Mouse (Mus musculus) stomach, embryonic 16.5 days (tissue): ENCODE data around the gene Daam1. TPM values are rescaled to one million over a fixed set of nuclear protein-coding genes. Genes with fewer than 3 reads are reported as not detected.

ENCODE experiments used
- ATAC-seq: fragments of 200-750 bp; cut with Nextera tagmentation; 2 replicates; pipeline ENCODE4 v1.8.0; 2017; ENCODE audit warnings: moderate number of reproducible peaks, moderate TSS enrichment; ENCODE audit not compliant: insufficient read depth, low FRiP score
- H3K27ac ChIP-seq: fragments of 300-500 bp; sonication (generic); 2 replicates; pipeline ENCODE4 v1.5.1; 2014; ENCODE audit warnings: low read length
- H3K27me3 ChIP-seq: fragments of 300-500 bp; sonication (generic); 2 replicates; pipeline ENCODE4 v1.6.1; 2014; ENCODE audit warnings: low read length, control low read depth, mixed read lengths; ENCODE audit not compliant: control insufficient read depth, insufficient read depth
- H3K36me3 ChIP-seq: fragments of 300-500 bp; sonication (generic); 2 replicates; pipeline ENCODE4 v1.6.1; 2014; ENCODE audit warnings: low read length; ENCODE audit not compliant: control insufficient read depth, insufficient read depth
- H3K4me1 ChIP-seq: fragments of 300-500 bp; sonication (generic); 2 replicates; pipeline ENCODE4 v1.6.1; 2014; ENCODE audit warnings: low read length, control low read depth, mixed read lengths; ENCODE audit not compliant: control insufficient read depth, insufficient read depth
- H3K4me2 ChIP-seq: fragments of 300-500 bp; sonication (generic); 2 replicates; pipeline ENCODE4 v1.6.1; 2014; ENCODE audit warnings: low read depth, low read length, mixed read lengths
- H3K4me3 ChIP-seq: fragments of 300-500 bp; sonication (generic); replicated peaks from 2 replicates; pipeline ENCODE4 v1.5.1; 2014; ENCODE audit warnings: mild to moderate bottlenecking, low read length
- H3K9ac ChIP-seq: fragments of 300-500 bp; sonication (generic); 2 replicates; pipeline ENCODE4 v1.6.1; 2014; ENCODE audit warnings: low read length
- H3K9me3 ChIP-seq: fragments of 300-500 bp; sonication (generic); replicated peaks from 2 replicates; pipeline ENCODE4 v1.6.1; 2016; ENCODE audit warnings: low read length, control low read depth; ENCODE audit not compliant: control insufficient read depth
- WGBS: fragments of 180-500 bp; shearing (Covaris S2); extraction: QIAGEN DNeasy Blood & Tissue Kit; methylation state at CpG from one replicate; pipeline ENCODE4 v1.1.7; 2014; 5-methylcytosine and 5-hydroxymethylcytosine counted together
- polyA plus RNA-seq: library from polyadenylated mRNA; unstranded; fragments of >200 nt; fragmentation: Nextera tagmentation; extraction: Ambion mirVana; gene quantifications from 2 replicates; pipeline ENCODE4 v1.2.1, GENCODE M21; 2015

The Daam1 gene
- polyA plus RNA-seq, 1 experiment from 2014 or later = 13.2 TPM

DNA sequence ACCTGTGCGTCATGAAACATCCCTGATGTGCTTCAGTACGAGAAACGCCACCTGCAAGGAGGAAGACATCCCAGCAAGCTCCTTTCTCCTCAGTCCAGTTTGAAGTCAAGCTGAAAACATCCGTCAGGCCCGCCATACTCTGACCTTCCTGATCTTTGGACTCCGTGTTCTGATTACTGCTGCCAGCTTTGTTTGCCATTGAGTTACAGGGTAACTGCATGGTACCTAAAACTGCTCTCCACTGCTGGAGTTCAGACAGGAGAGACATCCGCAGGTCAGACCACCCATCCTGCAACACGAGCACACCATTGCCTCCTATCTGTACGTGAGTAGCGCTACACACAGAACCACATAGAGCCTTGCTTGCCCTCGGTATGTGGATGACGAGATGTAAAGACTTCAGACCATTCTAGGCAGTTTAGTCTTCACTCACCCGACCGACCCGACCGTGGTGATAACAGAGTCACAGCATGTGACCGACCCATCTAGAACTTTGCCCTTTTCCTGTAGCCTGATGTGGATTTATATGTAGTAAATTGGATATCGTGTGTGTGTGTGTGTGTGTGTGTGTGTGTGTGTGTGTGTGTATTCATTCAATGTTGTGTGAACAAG lies 161.8 kb downstream of the Daam1 start:
- no peak overlapping the region for H3K4me2 ChIP-seq
- ATAC-seq = no peak
- H3K9me3 ChIP-seq = no peaks in the 10 kb centered on the region
- H3K27me3 ChIP-seq = no peaks in the 10 kb centered on the region
- peaks cover 23% of the 10 kb centered on the region for H3K36me3 ChIP-seq
- no peak overlapping the region for H3K4me3 ChIP-seq
- WGBS = 85% methylated on average over 18 of the region's 18 CpGs
- H3K4me1 ChIP-seq = no peaks in the 10 kb centered on the region
- H3K27ac ChIP-seq = no peak overlapping the region
- H3K9ac ChIP-seq = no peak overlapping the region

DNA sequence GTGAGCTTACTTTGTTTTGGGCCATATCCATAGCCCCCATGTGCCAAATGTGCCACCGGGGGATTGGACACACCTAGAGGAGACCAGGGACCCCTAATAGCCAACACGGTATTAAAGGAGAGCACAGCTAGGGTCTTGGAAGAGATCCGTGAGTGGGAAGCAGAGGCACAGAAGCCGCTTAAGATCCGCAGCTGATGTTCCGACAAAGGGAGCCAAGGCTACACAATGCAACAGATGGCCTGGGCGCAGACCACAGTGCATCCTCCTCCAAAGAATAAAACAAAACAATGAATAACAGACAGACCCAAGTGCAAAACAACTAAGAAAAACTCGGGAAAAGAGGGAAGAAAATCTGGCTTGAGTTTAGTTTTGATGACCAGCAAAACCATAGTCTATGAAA lies 165.0 kb downstream of the Daam1 start:
- Histone ChIP-seq H3K27me3 (no peaks in the 10 kb centered on the region), H3K4me3 (no peak overlapping the region), H3K9me3 (no peaks in the 10 kb centered on the region), H3K4me1 (no peaks in the 10 kb centered on the region), H3K27ac (no peak overlapping the region), H3K9ac (no peak overlapping the region), H3K4me2 (no peak overlapping the region), H3K36me3 (peaks cover 12% of the 10 kb centered on the region)
- no peak for ATAC-seq
- 86% methylated on average over 8 of the region's 8 CpGs for WGBS

GRCm38 (mm10) chr12:71996920-71997319 lies 166.0 kb downstream of the Daam1 start:
- Histone ChIP-seq H3K9ac (no peak overlapping the region), H3K36me3 (peaks cover 9% of the 10 kb centered on the region), H3K4me1 (no peaks in the 10 kb centered on the region), H3K9me3 (no peaks in the 10 kb centered on the region), H3K4me2 (no peak overlapping the region), H3K4me3 (no peak overlapping the region), H3K27ac (no peak overlapping the region), H3K27me3 (no peaks in the 10 kb centered on the region)
- ATAC-seq = no peak
- 69% methylated on average over 2 of the region's 2 CpGs for WGBS

DNA sequence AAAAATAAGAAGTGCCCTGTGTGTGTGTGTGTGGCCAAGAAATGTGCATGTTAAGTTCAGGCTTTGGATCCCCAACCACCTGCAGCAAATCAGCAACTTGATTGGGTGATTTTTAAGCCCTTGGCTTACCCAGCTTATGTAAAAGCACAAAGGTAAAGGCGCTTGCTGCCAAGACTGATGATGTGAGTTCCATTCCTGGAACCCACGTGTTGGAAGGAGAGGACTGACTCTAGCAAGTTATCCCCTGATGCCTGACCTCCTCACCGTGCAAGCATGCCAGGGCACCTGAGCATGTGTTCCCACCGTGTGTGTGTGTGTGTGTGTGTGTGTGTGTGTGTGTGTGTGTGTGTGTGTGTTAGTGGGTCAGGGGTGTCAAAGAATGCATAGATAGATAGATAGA lies 166.5 kb downstream of the Daam1 start:
- Histone ChIP-seq H3K4me1 (no peaks in the 10 kb centered on the region), H3K4me3 (no peak overlapping the region), H3K9me3 (no peaks in the 10 kb centered on the region), H3K4me2 (no peak overlapping the region), H3K9ac (no peak overlapping the region), H3K27ac (no peak overlapping the region), H3K27me3 (no peaks in the 10 kb centered on the region), H3K36me3 (peaks cover 9% of the 10 kb centered on the region)
- WGBS = 71% methylated on average over 4 of the region's 4 CpGs
- no peak for ATAC-seq

GRCm38 (mm10) chr12:71998653-71999052 lies 167.8 kb downstream of the Daam1 start:
- Histone ChIP-seq H3K9me3 (no peaks in the 10 kb centered on the region), H3K27ac (no peak overlapping the region), H3K27me3 (no peaks in the 10 kb centered on the region), H3K36me3 (no peaks in the 10 kb centered on the region), H3K9ac (no peak overlapping the region), H3K4me2 (no peak overlapping the region), H3K4me1 (no peaks in the 10 kb centered on the region), H3K4me3 (no peak overlapping the region)
- ATAC-seq = no peak
- WGBS = 68% methylated on average over 4 of the region's 4 CpGs

DNA sequence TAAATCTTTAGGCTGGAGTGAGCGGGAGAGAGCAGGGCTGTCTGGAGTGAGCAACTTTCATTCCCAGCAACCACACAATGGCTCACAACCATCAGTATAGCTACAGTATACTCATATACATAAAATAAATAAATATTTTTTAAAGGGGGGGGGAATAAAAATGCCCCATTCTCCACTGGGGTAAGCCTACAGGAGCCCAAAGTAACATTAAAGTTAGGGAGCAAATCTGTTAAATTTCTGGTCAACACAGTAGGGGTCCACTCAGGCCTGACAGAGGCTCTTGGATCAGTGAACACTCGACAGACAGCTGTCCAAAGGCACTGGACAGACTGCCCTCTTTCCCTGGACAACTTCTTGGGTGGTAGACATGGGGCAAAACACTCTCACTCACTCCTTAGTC lies 168.8 kb downstream of the Daam1 start:
- Histone ChIP-seq H3K27ac (no peak overlapping the region), H3K4me3 (no peak overlapping the region), H3K9ac (no peak overlapping the region), H3K4me2 (no peak overlapping the region), H3K27me3 (no peaks in the 10 kb centered on the region), H3K36me3 (no peaks in the 10 kb centered on the region), H3K9me3 (no peaks in the 10 kb centered on the region), H3K4me1 (no peaks in the 10 kb centered on the region)
- WGBS = 87% methylated on average over 2 of the region's 2 CpGs
- no peak for ATAC-seq

DNA sequence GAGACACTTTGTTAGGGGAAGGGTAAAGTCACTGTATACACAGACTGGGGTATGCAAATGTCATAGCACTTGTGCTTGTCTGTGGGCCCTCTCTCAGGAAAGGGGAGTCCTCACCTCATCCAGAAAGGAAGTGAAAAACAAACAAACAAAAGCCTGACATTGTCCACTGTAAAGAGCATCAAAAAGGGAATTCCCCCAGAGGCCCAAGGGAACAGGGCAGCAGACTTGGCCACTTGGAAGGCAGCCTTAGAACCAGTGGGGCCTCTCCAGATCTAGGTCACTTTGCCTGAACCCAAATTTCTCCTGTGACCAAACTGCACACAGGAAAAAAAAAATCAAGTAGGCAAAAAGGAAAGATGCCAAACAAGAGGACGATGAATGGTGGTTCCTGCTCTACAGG lies 170.9 kb downstream of the Daam1 start:
- Histone ChIP-seq H3K9me3 (no peaks in the 10 kb centered on the region), H3K4me1 (no peaks in the 10 kb centered on the region), H3K9ac (no peak overlapping the region), H3K27ac (no peak overlapping the region), H3K4me2 (no peak overlapping the region), H3K27me3 (no peaks in the 10 kb centered on the region), H3K36me3 (no peaks in the 10 kb centered on the region), H3K4me3 (no peak overlapping the region)
- ATAC-seq = no peak
- WGBS = 95% methylated on average over 1 of the region's 1 CpGs

DNA sequence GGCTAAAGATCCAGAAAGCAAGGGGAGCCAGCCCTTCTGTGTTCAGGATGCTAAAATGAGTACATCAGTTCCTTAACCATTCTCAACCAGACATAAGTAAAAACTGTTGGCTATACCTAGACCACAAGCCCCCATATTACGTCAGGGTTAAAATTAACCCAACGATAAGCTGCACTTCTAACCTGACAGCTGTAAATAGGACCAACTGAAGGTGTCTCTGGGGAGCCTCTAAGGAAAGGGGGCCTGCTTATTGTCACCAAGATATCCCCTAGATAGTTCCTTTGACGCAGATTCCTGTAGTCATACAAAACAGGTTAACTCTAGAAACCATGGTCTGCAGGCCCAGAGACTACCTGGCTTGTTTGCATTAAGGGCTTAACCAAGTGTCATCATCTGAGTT lies 174.4 kb downstream of the Daam1 start:
- Histone ChIP-seq H3K9ac (no peak overlapping the region), H3K36me3 (no peaks in the 10 kb centered on the region), H3K27ac (no peak overlapping the region), H3K4me1 (no peaks in the 10 kb centered on the region), H3K27me3 (no peaks in the 10 kb centered on the region), H3K4me3 (no peak overlapping the region), H3K4me2 (no peak overlapping the region), H3K9me3 (no peaks in the 10 kb centered on the region)
- ATAC-seq = no peak
- 84% methylated on average over 3 of the region's 3 CpGs for WGBS

DNA sequence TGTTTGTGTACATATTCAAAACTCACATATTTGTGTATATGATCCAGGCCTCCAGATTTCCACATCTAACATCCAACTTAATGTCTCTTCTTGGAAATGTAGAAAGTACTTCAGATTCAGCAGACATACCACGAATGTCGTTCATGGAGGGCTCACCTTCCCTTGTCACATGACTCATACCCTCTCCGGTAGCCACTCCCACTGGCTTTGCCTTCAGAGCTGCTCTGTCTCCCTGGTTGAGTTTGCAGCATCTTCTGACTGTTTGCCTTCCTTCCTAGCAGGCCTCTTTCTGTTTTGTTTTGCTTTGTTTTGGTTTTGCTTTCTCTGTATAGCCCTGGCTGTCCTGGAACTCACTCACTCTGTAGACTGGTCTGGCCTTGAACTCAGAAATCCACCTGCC lies 176.8 kb downstream of the Daam1 start:
- Histone ChIP-seq H3K36me3 (no peaks in the 10 kb centered on the region), H3K4me3 (no peak overlapping the region), H3K9me3 (no peaks in the 10 kb centered on the region), H3K4me1 (no peaks in the 10 kb centered on the region), H3K4me2 (no peak overlapping the region), H3K27me3 (no peaks in the 10 kb centered on the region), H3K9ac (no peak overlapping the region), H3K27ac (no peak overlapping the region)
- no peak for ATAC-seq
- 69% methylated on average over 3 of the region's 3 CpGs for WGBS
